In genomic region chr4:85208531-85208930, GRCm38 (mm10) we compare ENCODE assay signal across 15 mouse cellular contexts. TPM values are rescaled to one million over a fixed set of nuclear protein-coding genes. Genes with fewer than 3 reads are reported as not detected.
"Had no signal": no experiment of that assay in that cellular context is flagged by ENCODE, and none has a peak within 500 bp of the region (broad histone marks: within the 10 kb centered on the region; RNA-seq: fewer than 3 reads in every experiment).

No protein-coding gene starts in this region.

- H3K4me2 ChIP-seq: limb, embryonic 13.5 days; midbrain, embryonic 12.5 days; neural tube, embryonic 13.5 days had no signal

- H3K36me3 ChIP-seq: limb, embryonic 13.5 days; midbrain, embryonic 12.5 days; neural tube, embryonic 13.5 days had no signal

- H3K27ac ChIP-seq: kidney, postnatal 0 days; limb, embryonic 13.5 days; liver, embryonic 14.5 days; midbrain, embryonic 12.5 days; neural tube, embryonic 13.5 days had no signal

- H3K9ac ChIP-seq: limb, embryonic 13.5 days; liver, embryonic 14.5 days; midbrain, embryonic 12.5 days; neural tube, embryonic 13.5 days had no signal

- H3K4me3 ChIP-seq: limb, embryonic 13.5 days; midbrain, embryonic 12.5 days; neural tube, embryonic 13.5 days had no signal

- H3K9me3 ChIP-seq: limb, embryonic 13.5 days; midbrain, embryonic 12.5 days; neural tube, embryonic 13.5 days had no signal

- DNase-seq: kidney, postnatal 36 days; left cerebral cortex, postnatal 4 days; lung, adult 18-20 months; retina, postnatal 1 day; right cerebral cortex, postnatal 14 days; thymus, adult 18-20 months; thymus, postnatal 14 days had no signal

- ATAC-seq: midbrain, embryonic 16.5 days had no signal

RNA-seq across cellular contexts. Expression of gene Sh3gl2, which starts 3.6 kb away (rescaled TPM):
- total RNA-seq: megakaryocyte-erythroid progenitor cell, adult 5-6 weeks had no signal
- polyA plus RNA-seq: liver, adult 2 months had no signal
